Mouse (Mus musculus): ENCODE measurements at regions not wholly inside any gene's neighbourhood (a gene's known extent, or its start where the extent isn't known, plus 50 kb on each side); places are given as distances from the start of the nearest gene placed in this dataset.
A peak's percentile ranks its signal among the peaks of the same experiment; 100 is the strongest.

- Histone ChIP-seq H3K36me3 (ENCODE audit: control insufficient read depth, insufficient read depth) (no peaks in the 10 kb centered on the region), H3K4me3 (ENCODE audit: low read length) (no peak overlapping the region), H3K4me1 (ENCODE audit: control insufficient read depth, insufficient read depth, low read length) (peaks cover 6% of the 10 kb centered on the region), H3K4me2 (ENCODE audit: low read depth, low read length) (no peak overlapping the region), H3K9me3 (replicated peaks; ENCODE audit: control insufficient read depth, low read length) (no peaks in the 10 kb centered on the region), H3K27ac (ENCODE audit: low read length) (no peak overlapping the region), H3K27me3 (ENCODE audit: control insufficient read depth, insufficient read depth, low read length) (no peaks in the 10 kb centered on the region), H3K9ac (ENCODE audit: low read length) (no peak overlapping the region)
- 86% methylated on average over 1 of the region's 1 CpGs for WGBS
- ATAC-seq (replicated peaks; ENCODE audit: extremely low read depth, insufficient read depth, low FRiP score), result no peak
Observed at GRCm38 (mm10) chr8:90125426-90125825, 222.7 kb downstream of the Tox3 start.

- H3K4me3 ChIP-seq (ENCODE audit: low read length), result no peak overlapping the region
- no peaks in the 10 kb centered on the region for H3K36me3 ChIP-seq (ENCODE audit: control insufficient read depth, insufficient read depth)
- no peaks in the 10 kb centered on the region for H3K9me3 ChIP-seq (replicated peaks; ENCODE audit: control insufficient read depth, low read length)
- H3K4me1 ChIP-seq (ENCODE audit: control insufficient read depth, insufficient read depth, low read length), result peaks cover 6% of the 10 kb centered on the region
- H3K4me2 ChIP-seq (ENCODE audit: low read depth, low read length), result no peak overlapping the region
- H3K27me3 ChIP-seq (ENCODE audit: control insufficient read depth, insufficient read depth, low read length), result no peaks in the 10 kb centered on the region
- no peak for ATAC-seq (replicated peaks; ENCODE audit: extremely low read depth, insufficient read depth, low FRiP score)
- no peak overlapping the region for H3K9ac ChIP-seq (ENCODE audit: low read length)
- H3K27ac ChIP-seq (ENCODE audit: low read length), result no peak overlapping the region
Observed at GRCm38 (mm10) chr8:90123101-90123500, 225.0 kb downstream of the Tox3 start.

- Histone ChIP-seq H3K4me2 (ENCODE audit: low read depth, low read length) (no peak overlapping the region), H3K9ac (ENCODE audit: low read length) (no peak overlapping the region), H3K4me3 (ENCODE audit: low read length) (no peak overlapping the region), H3K4me1 (ENCODE audit: control insufficient read depth, insufficient read depth, low read length) (peaks cover 6% of the 10 kb centered on the region), H3K36me3 (ENCODE audit: control insufficient read depth, insufficient read depth) (no peaks in the 10 kb centered on the region), H3K9me3 (replicated peaks; ENCODE audit: control insufficient read depth, low read length) (no peaks in the 10 kb centered on the region), H3K27ac (ENCODE audit: low read length) (no peak overlapping the region), H3K27me3 (ENCODE audit: control insufficient read depth, insufficient read depth, low read length) (no peaks in the 10 kb centered on the region)
- WGBS, result 79% methylated on average over 3 of the region's 3 CpGs
- ATAC-seq (replicated peaks; ENCODE audit: extremely low read depth, insufficient read depth, low FRiP score), result no peak
Observed at GRCm38 (mm10) chr8:90121935-90122334, 226.2 kb downstream of the Tox3 start.

GRCm38 (mm10) chr8:90121017-90121416 is 227.1 kb downstream of the Tox3 start:
- no peaks in the 10 kb centered on the region for H3K27me3 ChIP-seq (ENCODE audit: control insufficient read depth, insufficient read depth, low read length)
- 19% methylated on average over 3 of the region's 3 CpGs for WGBS
- no peak overlapping the region for H3K9ac ChIP-seq (ENCODE audit: low read length)
- no peak overlapping the region; the same call in 1 of the 2 replicates for H3K4me2 ChIP-seq (ENCODE audit: low read depth, low read length)
- no peak; the same call in 1 of the 2 replicates for ATAC-seq (replicated peaks; ENCODE audit: extremely low read depth, insufficient read depth, low FRiP score)
- H3K4me3 ChIP-seq (ENCODE audit: low read length), result no peak overlapping the region
- H3K9me3 ChIP-seq (replicated peaks; ENCODE audit: control insufficient read depth, low read length), result no peaks in the 10 kb centered on the region
- H3K4me1 ChIP-seq (ENCODE audit: control insufficient read depth, insufficient read depth, low read length), result peaks cover 6% of the 10 kb centered on the region
- peak overlapping the region; percentile 48 for H3K27ac ChIP-seq (ENCODE audit: low read length)
- H3K36me3 ChIP-seq (ENCODE audit: control insufficient read depth, insufficient read depth), result no peaks in the 10 kb centered on the region

- WGBS, result 65% methylated on average over 2 of the region's 2 CpGs
- no peak overlapping the region for H3K9ac ChIP-seq (ENCODE audit: low read length)
- no peaks in the 10 kb centered on the region for H3K4me1 ChIP-seq (ENCODE audit: control insufficient read depth, insufficient read depth, low read length)
- no peak for ATAC-seq (replicated peaks; ENCODE audit: extremely low read depth, insufficient read depth, low FRiP score)
- no peaks in the 10 kb centered on the region for H3K9me3 ChIP-seq (replicated peaks; ENCODE audit: control insufficient read depth, low read length)
- H3K4me3 ChIP-seq (ENCODE audit: low read length), result no peak overlapping the region
- no peaks in the 10 kb centered on the region for H3K27me3 ChIP-seq (ENCODE audit: control insufficient read depth, insufficient read depth, low read length)
- H3K36me3 ChIP-seq (ENCODE audit: control insufficient read depth, insufficient read depth), result no peaks in the 10 kb centered on the region
- no peak overlapping the region for H3K27ac ChIP-seq (ENCODE audit: low read length)
- no peak overlapping the region for H3K4me2 ChIP-seq (ENCODE audit: low read depth, low read length)
Observed at GRCm38 (mm10) chr8:90115436-90115835, 232.7 kb downstream of the Tox3 start.

- H3K27ac ChIP-seq (ENCODE audit: low read length), result no peak overlapping the region
- peak; percentile 75 for ATAC-seq (replicated peaks; ENCODE audit: extremely low read depth, insufficient read depth, low FRiP score)
Observed at GRCm38 (mm10) chr8:90100509-90100908, 247.6 kb downstream of the Tox3 start.

GRCm38 (mm10) chr8:90082630-90083029 is 265.5 kb downstream of the Tox3 start:
- 0 out of 2 replicates have a peak, but pooled peaks cover 2% of the 10 kb centered on the region for H3K36me3 ChIP-seq (ENCODE audit: control insufficient read depth, insufficient read depth)
- H3K9ac ChIP-seq (ENCODE audit: low read length), result no peak overlapping the region
- H3K4me2 ChIP-seq (ENCODE audit: low read depth, low read length), result no peak overlapping the region
- H3K4me3 ChIP-seq (ENCODE audit: low read length), result no peak overlapping the region
- no peak overlapping the region for H3K27ac ChIP-seq (ENCODE audit: low read length)
- no peaks in the 10 kb centered on the region for H3K4me1 ChIP-seq (ENCODE audit: control insufficient read depth, insufficient read depth, low read length)
- H3K27me3 ChIP-seq (ENCODE audit: control insufficient read depth, insufficient read depth, low read length), result no peaks in the 10 kb centered on the region
- WGBS, result 79% methylated on average over 5 of the region's 5 CpGs
- no peak for ATAC-seq (replicated peaks; ENCODE audit: extremely low read depth, insufficient read depth, low FRiP score)
- peaks cover 8% of the 10 kb centered on the region for H3K9me3 ChIP-seq (replicated peaks; ENCODE audit: control insufficient read depth, low read length)

More at GRCm38 (mm10) chr8:90100509-90100908, 247.6 kb downstream of the Tox3 start:
- Histone ChIP-seq H3K27me3 (ENCODE audit: control insufficient read depth, insufficient read depth, low read length) (no peaks in the 10 kb centered on the region), H3K9ac (ENCODE audit: low read length) (no peak overlapping the region), H3K9me3 (replicated peaks; ENCODE audit: control insufficient read depth, low read length) (0 out of 2 replicates have a peak, but pooled peaks cover 2% of the 10 kb centered on the region), H3K4me3 (ENCODE audit: low read length) (no peak overlapping the region), H3K4me2 (ENCODE audit: low read depth, low read length) (no peak overlapping the region), H3K36me3 (ENCODE audit: control insufficient read depth, insufficient read depth) (no peaks in the 10 kb centered on the region), H3K4me1 (ENCODE audit: control insufficient read depth, insufficient read depth, low read length) (no peaks in the 10 kb centered on the region)
- 28% methylated on average over 6 of the region's 6 CpGs for WGBS

- H3K4me1 ChIP-seq (ENCODE audit: control insufficient read depth, insufficient read depth, low read length), result no peaks in the 10 kb centered on the region
- no peaks in the 10 kb centered on the region for H3K36me3 ChIP-seq (ENCODE audit: control insufficient read depth, insufficient read depth)
- no peak for ATAC-seq (replicated peaks; ENCODE audit: extremely low read depth, insufficient read depth, low FRiP score)
- H3K4me2 ChIP-seq (ENCODE audit: low read depth, low read length), result no peak overlapping the region
- H3K4me3 ChIP-seq (ENCODE audit: low read length), result no peak overlapping the region
- H3K27ac ChIP-seq (ENCODE audit: low read length), result no peak overlapping the region
- no peak overlapping the region for H3K9ac ChIP-seq (ENCODE audit: low read length)
- no peaks in the 10 kb centered on the region for H3K27me3 ChIP-seq (ENCODE audit: control insufficient read depth, insufficient read depth, low read length)
- H3K9me3 ChIP-seq (replicated peaks; ENCODE audit: control insufficient read depth, low read length), result no peaks in the 10 kb centered on the region
Observed at GRCm38 (mm10) chr8:90076381-90076780, 271.8 kb downstream of the Tox3 start.

- no peak for ATAC-seq (replicated peaks; ENCODE audit: extremely low read depth, insufficient read depth, low FRiP score)
- H3K4me3 ChIP-seq (ENCODE audit: low read length), result no peak overlapping the region
- no peak overlapping the region for H3K27ac ChIP-seq (ENCODE audit: low read length)
- no peak overlapping the region for H3K4me2 ChIP-seq (ENCODE audit: low read depth, low read length)
- no peaks in the 10 kb centered on the region for H3K27me3 ChIP-seq (ENCODE audit: control insufficient read depth, insufficient read depth, low read length)
- H3K9me3 ChIP-seq (replicated peaks; ENCODE audit: control insufficient read depth, low read length), result no peaks in the 10 kb centered on the region
- H3K4me1 ChIP-seq (ENCODE audit: control insufficient read depth, insufficient read depth, low read length), result no peaks in the 10 kb centered on the region
- 83% methylated on average over 5 of the region's 5 CpGs for WGBS
- H3K9ac ChIP-seq (ENCODE audit: low read length), result no peak overlapping the region
- H3K36me3 ChIP-seq (ENCODE audit: control insufficient read depth, insufficient read depth), result no peaks in the 10 kb centered on the region
Observed at GRCm38 (mm10) chr8:90075796-90076195, 272.3 kb downstream of the Tox3 start.

- no peak overlapping the region for H3K9ac ChIP-seq (ENCODE audit: low read length)
- 72% methylated on average over 5 of the region's 5 CpGs for WGBS
- no peak for ATAC-seq (replicated peaks; ENCODE audit: extremely low read depth, insufficient read depth, low FRiP score)
- H3K27me3 ChIP-seq (ENCODE audit: control insufficient read depth, insufficient read depth, low read length), result no peaks in the 10 kb centered on the region
- H3K4me3 ChIP-seq (ENCODE audit: low read length), result no peak overlapping the region
- no peaks in the 10 kb centered on the region for H3K36me3 ChIP-seq (ENCODE audit: control insufficient read depth, insufficient read depth)
- no peaks in the 10 kb centered on the region for H3K9me3 ChIP-seq (replicated peaks; ENCODE audit: control insufficient read depth, low read length)
- H3K27ac ChIP-seq (ENCODE audit: low read length), result no peak overlapping the region
- H3K4me2 ChIP-seq (ENCODE audit: low read depth, low read length), result peak overlapping the region; percentile 55; the same call in 1 of the 2 replicates
- no peaks in the 10 kb centered on the region for H3K4me1 ChIP-seq (ENCODE audit: control insufficient read depth, insufficient read depth, low read length)
Observed at GRCm38 (mm10) chr8:90070006-90070405, 278.1 kb downstream of the Tox3 start.
